Mouse (Mus musculus) 3T3-L1 (cell line): ENCODE results near the gene Adam1b.
"Not testable (repeated sequence)": the region's sequence is repeated elsewhere in the genome, so short reads cannot be mapped to it uniquely, and the experiment has no call there.

Source experiments
- DNase-seq: peaks from one replicate; pipeline ENCODE4 v3.0.0-alpha.2; 2015; ENCODE audit warnings: low read depth, low spot score

Adam1b gene

DNA sequence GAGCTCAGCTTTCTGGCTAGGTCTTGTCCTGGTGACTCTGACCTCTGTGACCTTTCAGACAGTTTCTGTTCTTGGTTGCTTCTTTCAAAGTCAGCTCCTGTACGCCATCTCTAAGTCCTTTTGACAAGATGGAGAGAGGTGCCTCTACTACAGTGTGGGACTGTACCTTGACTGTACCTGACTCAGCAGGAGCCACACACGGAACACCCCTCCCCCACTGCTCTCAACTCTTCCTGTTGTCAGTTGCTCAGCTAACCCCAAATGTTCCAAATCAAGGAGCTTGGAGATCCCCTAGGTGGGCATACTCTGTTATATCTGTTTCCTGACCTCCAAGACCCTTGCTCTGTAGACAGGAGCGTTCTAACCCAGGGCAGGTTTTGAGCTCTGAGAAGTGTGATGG is at the start of gene Adam1b:
Gene Adam1b, minus strand, starts transcription at position 205 of the 400 bp plus-strand sequence.
- no peak for DNase-seq

DNA sequence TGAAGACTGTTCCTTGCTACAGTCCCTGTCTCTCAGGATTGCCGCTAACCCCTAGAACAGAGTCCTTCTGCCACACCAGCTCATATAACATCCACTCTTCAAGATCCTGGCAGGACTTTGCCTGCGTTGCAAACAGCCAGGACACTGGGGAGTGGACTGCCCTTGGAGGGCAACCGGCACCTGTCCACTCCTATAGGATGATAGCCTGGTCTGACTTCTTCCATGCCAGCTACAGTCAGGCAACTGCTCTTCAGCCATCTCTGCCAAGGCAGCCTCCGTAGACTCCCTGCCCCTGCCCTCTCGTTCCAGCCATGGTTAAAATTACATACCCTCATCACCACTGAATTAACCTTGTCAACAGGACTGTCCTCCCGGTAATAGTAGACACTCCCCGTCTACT is 46.0 kb upstream of the Adam1b start:
- DNase-seq: no peak

DNA sequence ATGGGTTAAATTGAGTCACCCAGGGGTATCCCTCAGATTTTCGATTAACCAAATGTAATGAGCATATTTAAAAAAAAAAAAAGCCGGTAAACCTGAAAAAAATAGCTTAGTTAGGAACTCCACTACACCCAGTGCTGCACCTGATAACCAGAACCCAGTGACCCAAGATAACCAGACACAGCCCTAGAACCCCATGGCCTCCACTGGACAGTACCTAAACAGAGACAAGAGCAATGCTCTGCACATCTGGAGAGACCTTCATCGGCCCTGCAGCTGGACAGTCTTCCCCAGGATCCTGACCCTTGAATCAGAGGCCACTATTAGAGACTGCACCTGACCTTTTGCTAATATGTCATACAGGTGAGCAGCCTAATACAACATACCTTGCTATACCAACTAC is 43.8 kb upstream of the Adam1b start:
- no peak for DNase-seq

DNA sequence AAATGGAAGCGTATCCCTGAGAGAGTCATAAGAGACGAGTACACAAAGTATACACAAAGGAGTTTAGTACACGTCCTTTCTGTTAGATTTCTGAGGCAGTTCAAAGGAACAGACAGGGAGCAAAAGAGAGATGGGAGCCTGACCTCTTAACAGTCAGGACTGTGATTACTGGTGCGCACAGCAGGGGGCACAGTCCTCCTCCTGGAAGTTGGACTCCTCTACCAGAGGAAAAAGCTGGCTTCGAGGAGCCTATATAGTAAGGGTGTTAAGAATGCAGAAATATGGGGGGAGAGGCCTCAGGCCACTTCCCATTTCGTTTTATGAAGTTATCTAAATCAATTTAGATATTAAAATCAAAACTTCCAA is 43.3 kb upstream of the Adam1b start:
- peak; percentile 86 for DNase-seq

DNA sequence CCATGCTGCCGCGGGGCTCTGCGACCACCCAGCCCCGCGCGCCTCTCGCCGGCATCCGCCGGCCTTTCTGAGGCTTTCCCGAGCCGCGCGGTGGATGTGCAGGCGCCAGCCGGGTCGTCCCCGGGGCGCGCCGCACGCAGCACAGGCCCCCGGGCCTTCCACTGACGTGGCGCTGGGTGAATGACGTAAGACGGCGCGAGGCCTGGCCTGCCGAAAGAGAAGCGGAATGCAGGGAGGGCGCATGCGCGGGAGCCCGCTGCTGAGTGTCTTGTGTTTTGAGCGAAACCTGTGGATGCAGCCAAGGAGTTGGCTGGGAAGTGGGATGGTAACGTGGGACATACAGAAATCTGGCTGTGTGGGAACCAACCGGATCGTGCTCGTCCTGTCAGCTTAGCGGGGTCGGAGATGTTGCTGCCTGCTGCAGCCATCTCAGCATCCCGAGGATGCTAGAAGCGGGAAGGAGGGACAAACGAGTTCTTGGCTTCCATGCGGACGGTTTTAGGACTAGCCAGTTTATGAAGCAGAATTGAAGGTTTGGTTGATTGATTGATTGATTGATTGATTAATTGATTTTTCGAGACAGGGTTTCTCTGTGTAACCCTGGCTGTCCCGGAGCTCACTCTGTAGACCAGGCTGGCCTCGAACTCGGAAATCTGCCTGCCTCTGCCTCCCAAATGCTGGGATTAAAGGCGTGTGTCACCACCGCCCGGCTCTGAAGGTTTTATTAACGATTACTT is 42.7 kb upstream of the Adam1b start, which contains the start of gene Mapkapk5:
Gene Mapkapk5, minus strand, starts transcription at position 113 of the 737 bp plus-strand sequence.
- peak; percentile 98 for DNase-seq

DNA sequence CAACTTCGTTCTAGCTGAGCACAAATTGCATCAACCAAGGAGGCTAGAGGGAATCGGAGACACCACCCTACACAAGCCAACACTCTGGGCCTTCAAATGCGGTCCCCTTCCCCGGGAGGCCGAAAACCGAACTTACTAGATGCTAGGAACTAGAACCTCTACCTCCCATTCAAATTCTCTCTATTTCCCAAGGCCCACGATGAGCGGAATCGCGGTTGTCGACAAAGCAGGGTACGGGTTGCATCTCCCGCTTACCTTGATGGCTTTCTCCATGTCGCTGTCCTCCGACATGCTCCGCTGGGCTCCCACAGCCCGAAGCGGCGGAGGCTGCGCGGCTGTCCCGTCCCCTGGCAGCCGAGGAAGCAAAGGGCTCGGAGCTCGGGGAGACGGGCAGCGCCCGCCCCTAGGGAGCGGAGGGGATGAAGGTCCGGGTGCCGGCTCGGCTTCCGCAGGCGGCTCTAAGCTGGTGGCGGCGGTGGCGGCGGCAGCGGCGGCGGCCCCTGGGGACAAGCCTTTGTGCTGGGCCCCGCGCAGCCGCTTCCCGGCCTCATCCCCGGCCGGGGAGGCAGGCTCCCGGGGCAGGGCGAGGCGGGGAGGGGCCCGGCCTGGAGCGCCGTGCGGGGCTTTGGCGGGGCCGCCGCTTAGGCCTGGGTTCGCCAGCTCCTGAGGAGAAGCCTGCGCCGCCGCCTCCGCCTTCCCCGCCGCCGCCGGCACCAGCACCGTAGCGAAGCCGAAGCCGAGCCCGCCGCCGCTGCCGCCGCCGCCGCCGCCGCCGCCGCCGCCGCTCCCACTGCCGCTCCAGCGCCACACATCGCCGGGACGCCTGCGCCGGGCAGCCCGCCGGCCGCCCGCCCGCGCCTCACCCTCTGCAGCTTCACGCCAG is 41.9 kb upstream of the Adam1b start, which contains the start of the genes Adam1a and Gm42878:
Gene Adam1a, minus strand, starts transcription at position 573 of the 883 bp plus-strand sequence.
Gene Gm42878, minus strand, starts transcription at position 573 of the 883 bp plus-strand sequence.
- DNase-seq: peak; percentile 33

DNA sequence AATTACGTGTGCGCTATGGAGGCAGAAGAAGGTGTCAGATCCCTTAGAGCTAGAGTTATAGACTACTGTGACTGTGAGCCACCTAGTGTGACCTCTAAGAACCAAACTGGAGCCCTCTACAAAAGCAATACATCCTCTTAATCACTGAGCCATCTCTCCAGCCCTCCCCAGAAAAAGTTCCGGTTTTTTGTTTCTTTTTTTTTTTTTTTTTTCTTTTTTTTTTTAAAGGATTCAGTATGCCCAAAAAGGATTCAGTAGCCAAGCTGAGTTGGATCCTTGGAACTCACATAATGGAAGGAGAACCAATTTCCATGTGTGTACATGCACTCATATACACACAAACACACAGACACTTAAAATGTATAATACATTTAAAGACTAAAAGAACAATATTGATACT is 40.1 kb upstream of the Adam1b start:
- no peak for DNase-seq

DNA sequence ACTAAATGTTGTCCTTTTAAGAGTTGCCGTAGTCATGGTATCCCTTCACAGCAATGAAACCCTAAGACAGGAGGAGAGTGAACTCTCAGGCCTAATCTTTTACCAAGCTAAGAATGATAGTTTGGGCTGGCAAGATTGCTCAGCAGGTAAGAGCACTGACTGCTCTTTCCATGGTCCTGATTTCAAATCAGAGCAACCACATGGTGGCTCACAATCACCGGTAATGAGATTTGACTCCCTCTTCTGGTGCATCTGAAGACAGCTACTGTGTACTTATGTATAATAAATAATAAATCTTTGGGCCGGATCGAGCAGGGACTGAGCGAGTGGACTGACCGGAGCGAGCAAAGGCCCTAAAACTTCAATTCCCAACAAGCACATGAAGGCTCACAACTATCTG is 38.0 kb upstream of the Adam1b start:
- peak; percentile 57 for DNase-seq

DNA sequence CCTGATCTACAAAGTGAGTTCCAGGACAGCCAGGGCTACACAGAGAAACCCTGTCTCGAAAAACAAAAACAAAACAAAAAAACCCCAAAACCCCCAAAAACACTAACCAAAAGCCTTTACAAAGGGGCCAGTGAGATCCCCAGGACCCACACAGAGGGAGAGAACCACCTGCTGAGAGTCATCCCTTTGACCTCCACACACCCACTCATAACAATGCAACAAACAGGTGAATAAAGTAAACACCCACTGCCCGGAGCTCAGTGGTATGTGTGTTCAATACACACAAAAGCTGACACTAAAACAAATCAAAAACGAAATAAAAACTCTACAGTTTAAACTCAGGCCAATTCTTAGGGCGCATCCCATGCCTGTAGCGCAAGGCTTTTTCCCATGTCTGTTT is 36.8 kb upstream of the Adam1b start:
- no peak for DNase-seq

DNA sequence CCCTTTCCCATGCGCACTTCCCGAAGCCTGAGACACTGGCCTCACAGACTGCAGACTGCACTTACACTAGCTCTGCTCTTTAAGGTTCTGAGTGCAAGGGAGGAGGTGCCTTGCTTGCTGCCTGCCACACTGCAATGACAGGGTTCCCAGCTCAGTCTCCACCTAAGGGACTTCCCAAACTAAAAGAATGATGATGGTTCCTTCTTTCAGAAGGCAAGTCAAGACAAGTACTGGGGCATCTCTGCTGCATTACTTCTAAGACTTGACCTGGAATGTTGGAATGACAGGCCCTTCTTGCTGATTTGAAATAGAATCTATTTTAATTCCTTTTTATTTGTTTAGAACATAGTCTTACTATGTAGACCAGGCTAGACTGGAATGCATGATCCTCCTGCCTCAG is 34.4 kb upstream of the Adam1b start:
- no peak for DNase-seq

DNA sequence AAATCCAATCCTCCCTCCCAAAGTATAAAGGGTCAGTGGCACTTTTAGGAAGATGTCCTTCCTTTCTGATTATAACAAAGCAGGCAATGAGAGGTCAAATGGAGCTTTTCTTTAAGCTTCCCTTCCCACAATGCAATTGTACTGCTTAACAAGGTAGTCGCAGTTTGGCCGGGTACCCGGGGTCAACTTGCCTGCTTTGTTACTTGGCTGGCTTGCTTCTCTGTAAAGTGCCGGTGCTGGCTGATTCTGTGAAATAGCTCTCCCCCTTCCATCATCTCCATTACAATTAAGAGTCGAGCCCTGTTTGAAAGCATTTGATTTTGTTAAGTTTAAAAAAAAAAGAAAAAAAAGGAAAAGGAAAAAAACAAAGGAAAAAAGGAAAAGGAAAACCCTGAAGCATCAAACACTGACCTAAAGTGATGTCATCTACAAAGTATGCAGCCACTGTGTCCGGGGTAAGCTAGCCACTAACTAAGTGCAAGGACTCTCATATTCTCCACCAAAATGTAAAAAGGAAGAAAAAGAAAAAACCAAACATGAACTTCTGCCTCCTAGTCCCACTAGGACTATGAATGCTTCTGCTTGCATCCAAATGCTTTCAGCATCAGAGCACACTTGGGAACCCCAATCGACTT is 33.8 kb upstream of the Adam1b start:
- DNase-seq: peak; percentile 62

DNA sequence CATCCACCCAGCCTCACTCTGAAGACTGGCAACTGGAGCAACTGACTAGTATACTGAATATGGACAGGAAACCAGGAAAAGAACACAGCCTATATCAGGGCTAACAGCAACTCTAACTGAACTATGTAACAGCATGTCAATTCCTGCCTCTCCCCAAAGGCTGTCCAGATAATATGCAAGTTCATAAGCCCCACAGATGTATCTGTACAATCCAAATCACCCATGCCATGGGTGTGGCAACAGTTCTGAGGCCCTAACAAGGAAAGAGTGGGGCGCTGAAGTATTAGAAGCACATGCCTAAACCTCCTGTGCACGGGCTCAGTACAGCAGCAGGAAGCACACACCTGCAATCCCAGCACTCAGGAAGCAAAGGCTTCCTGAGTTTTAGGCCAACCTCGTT is 31.9 kb upstream of the Adam1b start:
- DNase-seq: no peak

DNA sequence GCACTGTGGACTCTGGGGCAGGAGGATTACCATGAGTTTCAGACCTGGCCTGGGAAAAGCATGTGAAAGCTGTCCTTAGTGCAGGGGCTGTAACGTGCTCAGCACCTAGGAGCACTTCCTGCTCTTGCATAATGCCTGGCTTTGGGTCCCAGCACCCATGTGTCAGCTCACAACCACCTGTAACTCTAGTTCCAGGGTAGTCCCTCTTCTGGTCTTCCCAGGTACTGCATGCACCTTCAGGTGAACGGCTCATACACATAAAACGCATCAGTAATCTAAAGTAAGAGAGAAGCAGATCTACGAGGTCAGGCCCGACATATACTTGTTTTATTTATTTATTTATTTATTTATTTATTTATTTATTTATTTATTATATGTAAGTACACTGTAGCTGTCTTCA is 31.3 kb upstream of the Adam1b start:
- DNase-seq: peak; percentile 49

DNA sequence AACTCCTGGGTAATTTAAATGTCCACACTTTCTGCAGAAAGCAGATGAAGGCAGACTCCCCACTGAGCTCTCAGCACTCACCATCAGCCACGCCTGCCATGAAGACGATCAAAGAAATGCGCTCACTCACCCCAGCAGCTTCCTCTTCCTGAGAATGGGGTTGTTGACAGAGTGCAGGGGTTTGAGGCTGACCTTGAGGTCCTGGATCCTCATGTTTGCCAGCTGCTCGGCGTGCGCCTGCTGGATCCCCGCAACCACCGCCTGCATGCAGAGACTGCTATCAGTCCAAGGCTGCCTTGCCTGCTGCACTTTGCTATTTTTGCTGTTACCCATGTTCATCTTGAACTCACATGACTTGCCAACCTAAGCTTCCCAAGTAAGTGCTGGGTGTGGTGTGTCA is 23.7 kb upstream of the Adam1b start:
- no peak for DNase-seq

DNA sequence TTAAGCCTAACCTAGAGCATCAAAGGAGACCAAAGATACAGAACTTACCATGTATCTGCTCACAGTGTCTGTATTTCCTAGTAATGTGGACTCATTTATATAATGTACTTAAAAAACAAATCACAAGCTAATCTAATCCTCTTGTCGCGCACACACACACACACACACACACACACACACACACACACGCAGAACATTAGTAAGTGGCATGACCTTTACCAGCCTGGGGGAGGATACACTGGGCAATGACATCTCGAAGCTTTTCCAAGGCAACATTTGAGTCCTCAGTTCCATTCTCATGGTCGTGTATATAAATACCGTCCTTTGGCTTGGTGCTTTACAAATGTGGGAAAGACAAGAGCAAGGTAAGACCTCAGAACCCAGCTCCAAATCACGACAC is 23.3 kb upstream of the Adam1b start:
- no peak for DNase-seq

DNA sequence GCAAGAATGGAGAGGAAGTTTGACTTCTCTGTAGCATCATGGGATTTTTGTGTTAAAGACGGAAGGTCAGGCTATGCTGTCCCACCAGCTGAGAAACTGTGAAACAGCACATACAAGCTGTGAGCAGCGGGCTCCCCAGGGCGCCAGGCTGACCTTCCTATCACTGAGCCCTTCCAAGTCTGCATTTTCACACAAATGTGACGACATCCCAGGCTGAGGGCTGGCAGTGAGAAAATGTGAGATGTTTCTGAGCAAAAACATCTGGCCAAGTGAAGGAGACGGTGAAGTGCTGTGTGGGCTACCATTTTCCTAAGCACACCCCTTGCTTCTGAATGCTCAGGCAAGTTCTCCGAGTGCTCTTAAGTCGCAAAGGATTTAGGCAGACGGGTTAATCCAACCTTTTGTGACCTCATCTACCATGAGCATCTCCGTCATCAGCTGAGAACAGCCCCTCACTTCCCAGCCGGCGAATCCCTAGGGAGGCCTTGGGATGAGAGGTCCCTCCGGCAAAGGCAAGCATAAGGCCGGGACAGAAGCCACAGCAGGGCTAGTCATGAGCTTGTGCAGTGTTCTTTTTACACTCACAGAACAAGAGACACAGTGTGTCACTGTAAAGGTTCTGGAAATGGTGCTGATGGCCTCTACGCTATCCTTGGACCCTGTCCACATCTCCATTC is 22.7 kb upstream of the Adam1b start:
- DNase-seq: no peak

DNA sequence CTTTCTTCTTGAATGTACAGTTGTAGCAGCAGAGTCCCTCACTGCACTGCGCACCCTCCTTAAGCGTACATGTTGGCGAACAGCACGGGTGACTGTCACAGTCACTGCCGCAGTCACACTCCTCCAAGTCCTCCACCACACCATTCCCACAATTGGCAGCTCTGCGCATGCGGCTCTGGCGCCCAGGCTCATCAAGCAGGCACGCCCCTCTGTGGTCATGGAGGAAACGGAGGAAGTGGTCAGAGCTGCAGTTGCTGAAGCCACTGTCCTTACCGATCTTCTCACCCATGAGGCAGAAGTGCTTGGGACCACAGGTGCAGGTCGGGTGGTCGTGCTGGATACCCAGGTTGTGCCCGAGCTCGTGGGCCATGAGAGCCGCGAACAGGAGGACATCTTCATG is 16.5 kb upstream of the Adam1b start:
- not testable (repeated sequence) for DNase-seq

DNA sequence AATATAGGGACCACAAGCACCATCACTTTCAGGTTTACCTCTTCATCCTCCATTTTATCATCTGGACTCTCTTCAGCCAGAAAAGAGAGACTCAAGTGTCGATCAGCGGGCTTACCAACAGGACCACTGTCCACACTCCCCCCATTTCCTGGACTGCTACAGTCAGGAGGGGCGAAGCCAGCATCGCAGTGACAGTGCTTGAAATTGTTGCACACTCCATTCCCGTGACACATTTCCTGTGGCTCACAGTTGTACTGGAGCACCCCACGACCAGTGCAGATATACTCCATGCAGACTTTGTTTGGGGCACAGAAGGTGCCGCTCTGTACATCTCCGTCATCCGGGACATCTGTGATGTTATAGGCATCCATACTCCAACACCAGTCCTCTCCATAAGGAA is 15.7 kb upstream of the Adam1b start:
- DNase-seq: no peak

DNA sequence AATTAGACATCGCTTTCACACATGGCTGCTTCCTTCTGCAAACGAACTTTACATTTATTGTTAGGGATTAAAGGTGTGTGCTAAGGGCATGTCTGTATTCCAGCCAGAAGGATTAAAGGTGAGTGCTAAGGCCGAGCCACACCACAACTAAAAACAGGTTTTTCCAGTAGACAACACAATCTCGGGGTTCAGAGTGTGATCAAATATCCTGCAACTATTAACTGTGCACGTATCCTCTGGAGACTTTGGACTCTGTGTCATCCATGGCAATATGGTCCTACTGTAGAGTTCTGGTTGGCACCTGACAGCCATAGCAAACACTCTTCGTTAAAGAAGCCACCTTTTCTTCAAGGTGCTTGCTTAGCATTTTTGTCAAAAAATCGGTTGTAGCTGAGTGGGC is 6.8 kb upstream of the Adam1b start:
- DNase-seq: no peak

DNA sequence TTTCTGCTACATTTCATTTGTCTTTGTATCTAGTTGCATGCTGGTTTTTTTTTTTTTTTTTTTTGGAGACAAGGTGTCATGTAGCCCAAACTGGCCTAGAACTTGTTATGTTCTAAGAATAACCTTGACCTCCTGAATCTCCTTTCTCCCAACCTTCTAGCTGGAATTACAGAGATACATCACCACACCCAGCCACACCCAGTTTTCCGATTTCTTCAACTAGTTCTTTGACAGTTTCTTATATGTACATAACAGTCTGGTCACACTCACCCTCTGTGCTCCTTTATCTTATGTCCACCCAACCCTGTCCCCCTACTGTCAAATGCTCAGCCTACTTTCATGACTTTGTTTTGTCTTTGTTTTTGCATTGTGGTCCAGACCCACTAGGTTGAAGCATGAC is 3.6 kb upstream of the Adam1b start:
- DNase-seq: no peak

DNA sequence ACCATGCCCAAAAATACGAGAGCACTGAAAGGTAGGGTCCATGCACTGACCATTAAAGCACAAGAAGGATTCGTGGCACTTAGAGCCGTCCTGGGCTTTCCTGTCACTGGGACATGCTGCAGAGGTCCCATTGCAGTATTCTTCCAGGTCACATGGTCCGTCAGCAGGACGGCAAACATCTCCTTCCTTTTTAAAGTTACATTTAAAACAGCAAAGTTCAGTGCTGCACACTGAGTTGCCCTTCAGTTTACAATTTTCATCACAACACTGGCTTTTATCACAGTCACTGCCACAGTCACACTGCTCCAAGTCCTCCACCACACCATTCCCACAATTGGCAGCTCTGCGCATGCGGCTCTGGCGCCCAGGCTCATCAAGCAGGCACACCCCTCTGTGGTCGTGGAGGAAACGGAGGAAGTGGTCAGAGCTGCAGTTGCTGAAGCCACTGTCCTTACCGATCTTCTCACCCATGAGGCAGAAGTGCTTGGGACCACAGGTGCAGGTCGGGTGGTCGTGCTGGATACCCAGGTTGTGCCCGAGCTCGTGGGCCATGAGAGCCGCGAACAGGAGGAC is 1.7 kb downstream of the Adam1b start:
- not testable (repeated sequence) for DNase-seq
